Mouse (Mus musculus) intestine, embryonic 15.5 days (tissue): ENCODE data around the gene Ablim1. TPM values are rescaled to one million over a fixed set of nuclear protein-coding genes. Genes with fewer than 3 reads are reported as not detected.

Experiments used
- ATAC-seq: fragments of 200-750 bp; cut with Nextera tagmentation; 2 replicates; pipeline ENCODE4 v1.8.0; 2017; ENCODE audit warnings: moderate TSS enrichment, moderate library complexity
- H3K27ac ChIP-seq: fragments of 300-500 bp; sonication (generic); 2 replicates; pipeline ENCODE4 v1.5.1; 2015; ENCODE audit warnings: mild to moderate bottlenecking, inconsistent platforms
- H3K27me3 ChIP-seq: fragments of 300-500 bp; sonication (generic); replicated peaks from 2 replicates; pipeline ENCODE4 v1.6.1; 2015; ENCODE audit warnings: inconsistent platforms
- H3K36me3 ChIP-seq: fragments of 300-500 bp; sonication (generic); 2 replicates; pipeline ENCODE4 v1.6.1; 2015; ENCODE audit warnings: inconsistent platforms
- H3K4me1 ChIP-seq: fragments of 300-500 bp; sonication (generic); replicated peaks from 2 replicates; pipeline ENCODE4 v1.6.1; 2015; ENCODE audit warnings: inconsistent platforms
- H3K4me2 ChIP-seq: fragments of 300-500 bp; sonication (generic); replicated peaks from 2 replicates; pipeline ENCODE4 v1.6.1; 2015; ENCODE audit warnings: mild to moderate bottlenecking, inconsistent platforms
- H3K4me3 ChIP-seq: fragments of 300-500 bp; sonication (generic); replicated peaks from 2 replicates; pipeline ENCODE4 v1.5.1; 2015; ENCODE audit warnings: inconsistent platforms
- H3K9ac ChIP-seq: fragments of 300-500 bp; sonication (generic); 2 replicates; pipeline ENCODE4 v1.6.1; 2015; ENCODE audit warnings: inconsistent platforms
- H3K9me3 ChIP-seq: fragments of 300-500 bp; sonication (generic); 2 replicates; pipeline ENCODE4 v1.6.1; 2016; ENCODE audit warnings: inconsistent platforms
- WGBS: fragments of 180-500 bp; shearing (Covaris S2); methylation state at CpG from one replicate; pipeline ENCODE4 v1.1.7; 2015; 5-methylcytosine and 5-hydroxymethylcytosine counted together
- polyA plus RNA-seq: library from polyadenylated mRNA; unstranded; fragments of >200 nt; fragmentation: Nextera tagmentation; extraction: Ambion mirVana; gene quantifications from 2 replicates; pipeline ENCODE4 v1.2.1, GENCODE M21; 2015

Gene Ablim1
- polyA plus RNA-seq, 1 experiment from 2014 or later, result 31.2 TPM

DNA sequence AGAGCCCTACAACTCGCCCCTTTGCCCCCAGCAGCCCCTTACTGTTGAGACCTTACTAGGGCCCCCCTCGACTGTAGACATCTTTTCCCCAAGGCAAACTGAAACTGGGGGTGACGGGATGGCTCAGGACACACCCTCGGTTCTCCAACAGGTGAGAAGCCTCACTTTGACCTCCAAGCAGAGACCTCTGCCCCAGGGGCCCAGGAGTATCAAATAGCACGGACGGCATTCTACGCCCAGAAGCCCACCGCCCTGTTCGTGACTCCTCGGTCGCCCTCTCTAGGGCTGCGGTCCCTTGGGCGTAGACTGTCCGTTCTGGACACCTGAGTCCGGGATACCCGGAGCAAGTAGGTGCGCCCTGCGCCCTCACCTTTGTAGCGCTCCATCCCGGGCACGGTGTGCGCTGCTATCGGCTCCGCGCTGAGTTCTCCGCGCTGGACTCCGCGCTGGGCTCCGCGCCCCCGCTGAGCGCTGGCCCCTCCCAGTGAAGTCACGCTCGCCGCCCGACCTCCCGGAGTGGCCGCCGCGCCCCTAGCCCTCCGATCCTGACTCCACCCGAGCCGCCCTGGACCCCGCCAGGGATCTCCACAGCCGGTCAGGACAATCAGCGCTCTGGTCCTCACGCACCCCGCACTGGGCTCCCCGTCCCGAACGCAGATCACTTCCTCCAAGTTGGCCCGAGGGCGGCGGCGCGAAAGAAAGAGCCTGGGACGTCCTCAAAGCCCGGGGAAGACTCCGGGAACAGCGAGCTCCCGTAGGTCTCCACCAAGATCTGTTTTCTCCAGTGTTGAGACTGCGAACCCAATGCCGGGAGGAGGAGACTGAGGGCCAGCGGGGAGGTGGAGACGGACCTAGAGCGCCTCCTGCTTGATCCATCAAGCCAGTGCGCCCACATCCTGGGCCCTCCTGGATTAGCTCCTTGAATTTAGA lies 306.7 kb downstream of the Ablim1 start, which contains the start of gene Afap1l2:
Gene Afap1l2 (minus strand): TSS at position 448 of the 930 bp plus-strand sequence.
- Histone ChIP-seq H3K4me3 (peak within 1 kb of the TSS; percentile 50), H3K9ac (peak within 1 kb of the TSS; percentile 52), H3K9me3 (no peaks in the 10 kb centered on the region), H3K27me3 (peaks cover 8% of the 10 kb centered on the region; the same call in 1 of the 2 replicates), H3K27ac (0 out of 2 replicates have a peak within 1 kb of the TSS, but pooled peaks have one; percentile 33), H3K4me2 (peak within 1 kb of the TSS; percentile 82), H3K4me1 (peaks cover 23% of the 10 kb centered on the region), H3K36me3 (no peaks in the 10 kb centered on the region)
- ATAC-seq, result peak; percentile 80
- 2% methylated on average over 68 of the region's 68 CpGs for WGBS

DNA sequence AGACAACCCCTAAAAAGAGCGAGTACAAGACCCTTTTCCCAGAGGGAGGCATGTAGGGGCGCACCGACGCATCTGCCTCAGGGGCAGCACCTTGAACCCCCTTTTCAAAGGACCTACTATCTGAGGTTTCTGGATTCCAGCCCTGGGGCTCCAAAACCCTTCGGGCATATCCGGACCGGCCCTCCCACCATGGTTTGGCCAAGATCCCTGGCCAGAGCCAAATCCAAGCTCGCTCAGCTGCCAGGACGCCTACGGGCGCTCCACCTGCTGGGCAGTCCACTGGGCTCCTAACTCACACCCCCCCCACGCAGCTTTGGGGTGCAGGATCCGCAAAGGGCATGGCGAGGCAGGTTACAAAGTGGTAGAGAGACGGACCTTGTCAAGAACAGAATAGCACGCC lies 307.4 kb downstream of the Ablim1 start:
- no peaks in the 10 kb centered on the region for H3K36me3 ChIP-seq
- ATAC-seq, result no peak; the same call in 1 of the 2 replicates
- H3K27ac ChIP-seq, result no peak overlapping the region
- H3K27me3 ChIP-seq, result peaks cover 8% of the 10 kb centered on the region; the same call in 1 of the 2 replicates
- H3K9ac ChIP-seq, result peak overlapping the region; percentile 52; the same call in 1 of the 2 replicates
- peak overlapping the region; percentile 82 for H3K4me2 ChIP-seq
- peak overlapping the region; percentile 50 for H3K4me3 ChIP-seq
- WGBS, result 70% methylated on average over 16 of the region's 16 CpGs
- H3K4me1 ChIP-seq, result peaks cover 29% of the 10 kb centered on the region
- no peaks in the 10 kb centered on the region for H3K9me3 ChIP-seq

DNA sequence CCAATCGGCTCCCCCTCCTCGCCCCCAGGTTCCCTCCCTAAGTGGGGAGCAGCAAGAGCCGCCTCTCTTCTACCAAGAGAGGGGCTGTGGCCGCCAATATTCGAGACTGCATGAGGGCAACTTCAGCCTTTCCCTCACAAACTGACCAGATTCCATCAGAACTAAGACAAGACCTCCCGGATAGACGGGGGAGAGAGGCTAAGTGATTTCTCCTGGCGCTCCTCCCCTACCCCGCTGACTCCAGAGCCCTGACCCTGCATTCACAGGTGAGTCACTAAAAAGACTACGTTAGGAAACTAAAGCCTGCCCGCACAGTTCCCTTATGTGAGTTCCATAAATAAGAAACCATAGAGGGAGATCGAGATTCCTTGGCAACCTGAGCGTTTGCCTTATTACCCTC lies 307.9 kb downstream of the Ablim1 start:
- WGBS, result 58% methylated on average over 13 of the region's 13 CpGs
- no peak overlapping the region for H3K27ac ChIP-seq

DNA sequence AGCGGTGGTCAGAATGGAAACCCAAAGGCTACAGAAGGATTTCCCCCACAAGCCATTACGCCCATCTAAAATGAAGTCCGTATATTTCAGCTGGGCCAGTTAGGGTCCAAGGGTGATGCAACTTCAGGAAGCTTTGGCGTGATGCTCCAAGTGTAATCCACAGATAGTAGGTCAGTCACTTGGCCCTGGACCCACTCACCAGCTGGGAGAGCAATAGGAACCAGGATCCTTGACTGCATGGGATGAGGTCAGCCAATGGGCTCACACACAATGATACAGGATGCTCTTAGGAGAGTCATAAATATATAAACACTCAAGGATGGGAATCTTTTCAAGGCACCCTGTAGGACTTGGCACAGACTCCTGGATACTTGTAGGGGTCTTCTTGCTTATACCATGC lies 309.7 kb downstream of the Ablim1 start:
- H3K27ac ChIP-seq, result no peak overlapping the region
- H3K36me3 ChIP-seq, result no peaks in the 10 kb centered on the region
- H3K27me3 ChIP-seq, result peaks cover 8% of the 10 kb centered on the region; the same call in 1 of the 2 replicates
- H3K4me3 ChIP-seq, result no peak overlapping the region
- 77% methylated on average over 4 of the region's 4 CpGs for WGBS
- no peak overlapping the region for H3K4me2 ChIP-seq
- ATAC-seq, result no peak
- H3K4me1 ChIP-seq, result peaks cover 37% of the 10 kb centered on the region
- no peaks in the 10 kb centered on the region for H3K9me3 ChIP-seq
- H3K9ac ChIP-seq, result no peak overlapping the region

More for the DNA sequence above, 307.9 kb downstream of the Ablim1 start:
- H3K27me3 ChIP-seq, result peaks cover 8% of the 10 kb centered on the region; the same call in 1 of the 2 replicates
- H3K4me1 ChIP-seq, result peaks cover 34% of the 10 kb centered on the region
- H3K4me3 ChIP-seq, result peak overlapping the region; percentile 50
- no peaks in the 10 kb centered on the region for H3K9me3 ChIP-seq
- H3K9ac ChIP-seq, result peak overlapping the region; percentile 52; the same call in 1 of the 2 replicates
- ATAC-seq, result no peak
- peak overlapping the region; percentile 82 for H3K4me2 ChIP-seq
- no peaks in the 10 kb centered on the region for H3K36me3 ChIP-seq

DNA sequence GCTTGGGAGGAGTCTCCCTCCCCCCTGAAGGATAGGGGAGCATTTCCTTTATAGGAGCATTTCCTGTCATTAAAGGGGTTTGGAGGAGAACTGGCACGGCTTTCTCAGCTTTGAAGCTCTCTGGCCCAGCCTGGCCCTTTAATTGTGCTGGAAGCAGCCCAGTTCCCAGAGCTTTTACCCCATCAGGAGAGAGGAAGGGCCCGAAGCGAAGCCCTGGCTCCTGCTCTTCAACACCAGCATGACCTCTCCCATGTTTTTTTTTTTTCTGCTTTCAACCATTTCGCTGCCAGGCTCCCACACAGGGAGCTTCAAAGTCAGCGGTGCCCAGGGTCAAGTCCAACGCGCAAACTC lies 311.3 kb downstream of the Ablim1 start:
- Histone ChIP-seq H3K27ac (peak overlapping the region; percentile 66), H3K4me3 (no peak overlapping the region), H3K27me3 (peaks cover 8% of the 10 kb centered on the region; the same call in 1 of the 2 replicates), H3K4me1 (peaks cover 41% of the 10 kb centered on the region), H3K36me3 (no peaks in the 10 kb centered on the region), H3K4me2 (peak overlapping the region; percentile 35; the same call in 1 of the 2 replicates), H3K9me3 (no peaks in the 10 kb centered on the region), H3K9ac (no peak overlapping the region)
- ATAC-seq, result no peak
- 40% methylated on average over 7 of the region's 7 CpGs for WGBS

DNA sequence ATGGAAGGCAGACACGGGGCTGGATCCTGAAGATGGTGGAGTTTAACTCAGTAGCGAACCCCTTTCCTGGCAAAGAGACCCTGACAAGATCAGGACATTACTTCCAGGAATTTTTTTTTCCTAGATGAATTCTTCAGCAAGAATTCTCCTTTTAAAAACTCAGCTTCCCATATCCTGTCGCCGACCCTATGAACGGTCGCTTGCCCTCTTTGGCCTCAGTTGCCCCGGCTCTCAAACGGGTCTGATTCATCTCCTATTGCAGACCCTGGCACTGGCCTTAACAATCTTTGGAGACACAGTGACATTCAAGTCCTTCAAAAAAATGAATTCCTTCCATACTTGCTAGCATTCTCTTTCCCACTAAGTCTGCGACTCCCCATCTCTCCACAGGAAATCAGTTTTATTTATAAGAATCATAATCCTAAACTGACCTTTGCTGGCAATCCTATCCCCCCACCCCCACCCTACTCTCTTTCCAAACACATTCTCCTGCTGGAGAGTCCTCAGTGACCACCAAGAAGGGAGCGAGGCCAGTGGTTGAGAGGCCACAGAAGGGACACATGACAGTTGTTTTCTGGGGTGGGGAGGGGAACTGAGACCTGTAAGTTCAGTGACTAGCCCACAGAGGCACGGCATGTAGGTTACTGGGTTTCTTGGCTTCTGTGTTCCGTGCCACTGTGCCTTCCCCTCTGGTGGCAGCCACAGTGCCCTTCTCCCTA lies 311.8 kb downstream of the Ablim1 start:
- Histone ChIP-seq H3K4me2 (peak overlapping the region; percentile 35; the same call in 1 of the 2 replicates), H3K27me3 (peaks cover 7% of the 10 kb centered on the region; the same call in 1 of the 2 replicates), H3K27ac (peak overlapping the region; percentile 66), H3K9ac (no peak overlapping the region), H3K9me3 (no peaks in the 10 kb centered on the region), H3K4me1 (peaks cover 43% of the 10 kb centered on the region), H3K36me3 (no peaks in the 10 kb centered on the region), H3K4me3 (no peak overlapping the region)
- ATAC-seq, result no peak
- WGBS, result 52% methylated on average over 12 of the region's 12 CpGs

DNA sequence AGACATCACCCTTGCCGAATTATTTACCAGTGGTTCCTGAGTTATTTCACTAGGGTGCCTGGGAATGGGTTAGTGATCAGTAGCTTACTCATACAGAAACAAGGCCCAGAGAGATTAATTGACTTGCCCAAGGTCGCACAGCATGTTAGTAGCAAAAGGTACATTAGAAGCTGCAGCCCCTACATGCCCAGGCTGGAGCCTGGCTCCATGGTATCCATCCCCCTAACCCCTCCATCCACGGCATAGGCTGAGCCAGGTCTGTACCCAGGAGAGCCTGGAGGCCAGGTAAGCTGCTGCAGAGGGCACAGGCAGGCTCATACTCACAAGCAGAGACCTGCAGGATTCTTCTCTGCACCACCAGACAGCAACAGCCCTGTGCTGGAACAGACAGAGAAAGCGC lies 312.8 kb downstream of the Ablim1 start:
- H3K36me3 ChIP-seq, result no peaks in the 10 kb centered on the region
- no peak overlapping the region for H3K27ac ChIP-seq
- H3K27me3 ChIP-seq, result no peaks in the 10 kb centered on the region
- 82% methylated on average over 4 of the region's 4 CpGs for WGBS
- no peak overlapping the region for H3K4me2 ChIP-seq
- no peak overlapping the region for H3K9ac ChIP-seq
- no peak for ATAC-seq
- no peaks in the 10 kb centered on the region for H3K9me3 ChIP-seq
- no peak overlapping the region for H3K4me3 ChIP-seq
- H3K4me1 ChIP-seq, result peaks cover 47% of the 10 kb centered on the region

DNA sequence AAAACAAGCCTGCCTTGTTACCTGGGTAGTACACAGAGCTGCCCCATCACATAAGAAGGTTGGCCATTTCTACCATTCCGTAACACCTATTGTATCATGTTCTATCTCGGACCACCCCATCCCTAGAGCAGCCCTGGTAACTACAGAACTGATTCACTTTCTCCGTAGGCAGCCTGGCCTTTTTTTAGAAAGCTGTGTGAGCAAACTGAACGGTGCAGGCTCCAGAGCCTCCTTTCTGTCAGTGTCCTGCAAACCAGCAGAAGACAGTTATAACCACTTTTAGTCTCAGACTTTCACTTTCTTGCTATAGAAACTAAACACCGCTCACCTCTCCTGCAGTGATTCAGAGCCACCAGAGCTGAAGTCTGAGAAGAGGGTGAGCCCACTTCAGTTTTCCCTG lies 314.1 kb downstream of the Ablim1 start:
- Histone ChIP-seq H3K27me3 (no peaks in the 10 kb centered on the region), H3K27ac (no peak overlapping the region), H3K9me3 (no peaks in the 10 kb centered on the region), H3K4me3 (no peak overlapping the region), H3K36me3 (no peaks in the 10 kb centered on the region), H3K4me1 (peaks cover 52% of the 10 kb centered on the region), H3K9ac (no peak overlapping the region), H3K4me2 (no peak overlapping the region)
- 75% methylated on average over 5 of the region's 5 CpGs for WGBS
- ATAC-seq, result no peak

DNA sequence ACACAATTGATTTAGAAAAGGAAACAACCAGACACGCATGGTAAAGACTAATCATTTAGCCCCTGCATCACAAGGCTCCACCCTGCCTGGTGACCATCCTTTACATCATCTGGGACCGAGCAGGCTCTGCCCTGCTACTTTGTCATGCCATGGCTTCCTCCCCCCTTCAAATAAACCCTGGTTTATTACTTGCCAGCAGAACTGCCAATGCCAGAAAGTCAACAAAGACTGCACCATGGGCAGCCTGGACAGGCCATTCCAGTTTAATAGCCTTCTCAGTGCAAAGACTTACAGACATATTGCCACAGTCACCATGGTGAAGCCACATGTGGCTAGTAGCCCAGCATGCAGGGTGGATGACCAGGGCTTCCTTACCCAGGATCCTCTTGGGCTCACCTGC lies 314.9 kb downstream of the Ablim1 start:
- Histone ChIP-seq H3K9ac (no peak overlapping the region), H3K27me3 (no peaks in the 10 kb centered on the region), H3K4me1 (peaks cover 54% of the 10 kb centered on the region), H3K36me3 (no peaks in the 10 kb centered on the region), H3K4me2 (no peak overlapping the region), H3K4me3 (no peak overlapping the region), H3K27ac (no peak overlapping the region), H3K9me3 (no peaks in the 10 kb centered on the region)
- ATAC-seq, result no peak
- WGBS, result 50% methylated on average over 2 of the region's 2 CpGs

DNA sequence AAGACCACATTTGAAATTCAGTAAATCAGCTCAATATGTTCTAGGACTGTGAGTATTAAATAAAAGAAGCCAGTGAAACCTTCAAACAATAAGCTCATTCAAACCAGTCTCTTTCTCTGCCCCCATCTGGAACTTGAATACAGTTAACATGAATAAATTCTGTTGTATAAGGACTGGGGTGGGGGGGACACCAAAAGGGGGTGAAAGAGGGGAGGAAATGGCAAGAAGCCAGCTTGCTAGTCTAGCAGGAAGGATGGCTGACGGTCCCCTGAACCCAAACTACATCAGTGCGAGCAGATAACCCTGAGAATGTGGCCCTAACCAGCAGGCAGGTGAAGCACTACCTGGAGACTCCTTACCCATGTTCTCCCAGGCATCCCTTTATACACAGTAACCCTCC lies 315.8 kb downstream of the Ablim1 start:
- 0 out of 2 replicates have a peak overlapping the region, but pooled peaks have one; percentile 37 for H3K27ac ChIP-seq

DNA sequence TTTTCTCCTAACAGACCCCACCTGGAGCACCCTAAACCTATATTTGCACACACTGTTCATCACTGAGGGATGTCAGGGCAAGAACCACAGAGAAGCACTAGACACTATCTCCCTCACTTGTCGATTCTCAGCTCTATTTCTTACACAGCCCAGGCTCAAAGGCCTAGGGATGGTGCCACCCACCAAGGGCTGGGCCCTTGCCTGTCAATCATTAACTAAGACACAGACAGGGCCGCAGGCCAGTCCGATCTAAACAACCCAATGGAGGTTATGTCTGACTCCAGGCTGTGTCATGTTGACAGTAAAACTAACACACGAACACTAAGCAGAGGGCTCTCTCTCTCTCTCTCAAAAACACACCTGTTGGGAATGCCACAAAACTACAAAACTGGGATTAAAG lies 316.4 kb downstream of the Ablim1 start:
- Histone ChIP-seq H3K36me3 (no peaks in the 10 kb centered on the region), H3K27me3 (no peaks in the 10 kb centered on the region), H3K4me3 (no peak overlapping the region), H3K9me3 (no peaks in the 10 kb centered on the region), H3K9ac (no peak overlapping the region), H3K27ac (peak overlapping the region; percentile 37), H3K4me2 (no peak overlapping the region), H3K4me1 (peaks cover 42% of the 10 kb centered on the region)
- 51% methylated on average over 4 of the region's 4 CpGs for WGBS
- ATAC-seq, result no peak

More for the DNA sequence above, 315.8 kb downstream of the Ablim1 start:
- ATAC-seq, result no peak
- H3K9ac ChIP-seq, result no peak overlapping the region
- WGBS, result 66% methylated on average over 2 of the region's 2 CpGs
- H3K27me3 ChIP-seq, result no peaks in the 10 kb centered on the region
- H3K4me1 ChIP-seq, result peaks cover 48% of the 10 kb centered on the region
- no peak overlapping the region for H3K4me3 ChIP-seq
- no peaks in the 10 kb centered on the region for H3K9me3 ChIP-seq
- no peak overlapping the region for H3K4me2 ChIP-seq
- H3K36me3 ChIP-seq, result no peaks in the 10 kb centered on the region

DNA sequence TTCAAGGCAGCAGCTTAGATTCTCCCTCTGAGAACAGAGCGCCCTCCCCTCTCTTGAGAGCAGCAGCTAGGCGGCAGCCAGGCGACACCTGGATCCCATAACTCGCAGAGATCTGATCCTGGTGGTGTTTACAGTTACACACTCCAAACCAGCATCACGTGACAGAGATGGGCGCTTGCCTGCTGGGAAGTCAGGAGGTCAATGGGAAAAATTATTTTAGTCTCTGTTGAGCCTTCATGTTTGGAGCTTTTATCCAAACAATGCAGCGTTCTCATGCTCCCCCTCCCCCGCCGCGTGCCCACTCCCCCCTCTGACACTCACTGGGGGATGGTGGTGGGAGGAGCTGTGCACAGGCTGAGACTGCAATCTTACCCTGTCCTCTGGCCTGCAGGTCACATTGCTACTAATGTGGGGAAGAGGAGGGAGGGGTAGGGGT lies 317.5 kb downstream of the Ablim1 start:
- no peaks in the 10 kb centered on the region for H3K36me3 ChIP-seq
- H3K4me1 ChIP-seq, result peaks cover 32% of the 10 kb centered on the region
- peak overlapping the region; percentile 34 for H3K4me2 ChIP-seq
- 4% methylated on average over 10 of the region's 10 CpGs for WGBS
- ATAC-seq, result peak; percentile 89
- no peak overlapping the region for H3K9ac ChIP-seq
- no peak overlapping the region for H3K4me3 ChIP-seq
- no peaks in the 10 kb centered on the region for H3K27me3 ChIP-seq
- H3K9me3 ChIP-seq, result no peaks in the 10 kb centered on the region
- peak overlapping the region; percentile 72 for H3K27ac ChIP-seq
